Mouse (Mus musculus): ENCODE measurements at regions not wholly inside any gene's neighbourhood (a gene's known extent, or its start where the extent isn't known, plus 50 kb on each side); places are given as distances from the start of the nearest gene placed in this dataset.
A peak's percentile ranks its signal among the peaks of the same experiment; 100 is the strongest.

DNA sequence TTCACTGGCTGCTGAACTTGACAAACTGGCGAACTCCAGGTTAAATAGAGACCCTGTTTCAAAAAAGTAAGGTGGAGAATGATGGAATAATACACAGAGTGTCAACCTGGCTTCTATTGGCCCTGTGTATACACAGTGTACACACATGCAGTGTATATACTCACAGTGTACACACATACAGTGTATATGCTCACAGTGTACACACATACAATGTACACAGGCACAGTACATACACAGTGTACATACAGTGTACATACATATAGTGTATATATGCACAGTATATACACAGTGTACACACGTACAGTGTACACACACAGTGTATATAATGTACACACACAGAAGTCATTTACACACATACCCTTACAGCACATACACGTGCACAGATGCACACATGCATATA is 52.4 kb upstream of the Aldh1b1 start:
- no peak overlapping the region for H3K4me3 ChIP-seq (ENCODE audit: low read depth, low read length)
- no peak overlapping the region for H3K27ac ChIP-seq (ENCODE audit: low read depth, low read length)
- 92% methylated on average over 3 of the region's 3 CpGs for WGBS
- no peak overlapping the region for H3K4me2 ChIP-seq (ENCODE audit: low read length)
- no peaks in the 10 kb centered on the region for H3K27me3 ChIP-seq (replicated peaks; ENCODE audit: control insufficient read depth, insufficient read depth, low read length)
- H3K4me1 ChIP-seq (ENCODE audit: control insufficient read depth, insufficient read depth, low read length): no peaks in the 10 kb centered on the region
- H3K9ac ChIP-seq (ENCODE audit: low read length): no peak overlapping the region
- no peaks in the 10 kb centered on the region for H3K36me3 ChIP-seq (ENCODE audit: control insufficient read depth, insufficient read depth, low read length)
- ATAC-seq (no peak), DNase-seq (ENCODE audit: low spot score) (no peak)
- no peaks in the 10 kb centered on the region for H3K9me3 ChIP-seq (replicated peaks; ENCODE audit: control insufficient read depth, low read length)

GRCm38 (mm10) chr4:45745746-45746145 is 53.1 kb upstream of the Aldh1b1 start:
- ATAC-seq (no peak), DNase-seq (ENCODE audit: low spot score) (no peak)
- WGBS: 69% methylated on average over 9 of the region's 9 CpGs
- Histone ChIP-seq H3K27ac (ENCODE audit: low read depth, low read length) (no peak overlapping the region), H3K36me3 (ENCODE audit: control insufficient read depth, insufficient read depth, low read length) (no peaks in the 10 kb centered on the region), H3K4me1 (ENCODE audit: control insufficient read depth, insufficient read depth, low read length) (no peaks in the 10 kb centered on the region), H3K27me3 (replicated peaks; ENCODE audit: control insufficient read depth, insufficient read depth, low read length) (no peaks in the 10 kb centered on the region), H3K9ac (ENCODE audit: low read length) (no peak overlapping the region), H3K4me2 (ENCODE audit: low read length) (no peak overlapping the region), H3K4me3 (ENCODE audit: low read depth, low read length) (no peak overlapping the region), H3K9me3 (replicated peaks; ENCODE audit: control insufficient read depth, low read length) (no peaks in the 10 kb centered on the region)

GRCm38 (mm10) chr4:45744849-45745407 is 53.9 kb upstream of the Aldh1b1 start:
- H3K4me2 ChIP-seq (ENCODE audit: low read length): no peak overlapping the region
- H3K27ac ChIP-seq (ENCODE audit: low read depth, low read length): no peak overlapping the region
- no peak for DNase-seq (ENCODE audit: low spot score)
- WGBS: 95% methylated on average over 4 of the region's 4 CpGs
- no peaks in the 10 kb centered on the region for H3K36me3 ChIP-seq (ENCODE audit: control insufficient read depth, insufficient read depth, low read length)
- no peak for ATAC-seq
- H3K4me1 ChIP-seq (ENCODE audit: control insufficient read depth, insufficient read depth, low read length): peaks cover under 1% of the 10 kb centered on the region; the same call in 1 of the 2 replicates
- no peak overlapping the region for H3K9ac ChIP-seq (ENCODE audit: low read length)
- H3K27me3 ChIP-seq (replicated peaks; ENCODE audit: control insufficient read depth, insufficient read depth, low read length): no peaks in the 10 kb centered on the region
- no peak overlapping the region for H3K4me3 ChIP-seq (ENCODE audit: low read depth, low read length)
- no peaks in the 10 kb centered on the region for H3K9me3 ChIP-seq (replicated peaks; ENCODE audit: control insufficient read depth, low read length)

DNA sequence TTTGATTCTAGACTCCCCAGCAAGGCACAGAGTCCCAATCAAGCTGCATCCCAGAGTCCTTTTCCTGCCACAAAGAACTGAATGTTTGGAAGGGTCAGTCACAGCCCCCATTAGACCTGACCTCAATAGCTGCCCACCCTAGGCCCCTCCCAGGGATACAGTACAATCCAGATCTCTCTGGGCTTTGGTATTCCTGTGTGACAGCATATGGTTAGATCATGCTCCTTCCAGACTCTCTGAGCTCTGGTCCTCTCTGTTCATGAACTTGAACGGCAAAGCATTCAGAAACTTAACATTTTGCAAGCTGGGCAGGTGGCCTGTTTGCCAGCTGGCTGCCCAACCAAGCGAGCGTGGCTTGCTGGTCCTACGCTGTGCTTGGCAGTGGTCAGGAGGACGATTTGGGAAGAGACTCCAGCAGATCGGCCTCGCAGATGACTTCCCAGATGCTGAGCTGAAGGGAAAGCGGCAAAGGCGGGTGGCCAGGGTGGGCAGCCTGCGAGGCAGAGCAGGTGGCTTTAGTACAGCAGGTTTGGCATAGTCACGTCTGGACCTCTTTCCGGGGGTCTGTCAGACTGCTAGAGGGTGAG is 58.0 kb upstream of the Aldh1b1 start:
- no peak overlapping the region for H3K4me2 ChIP-seq (ENCODE audit: low read length)
- H3K4me1 ChIP-seq (ENCODE audit: control insufficient read depth, insufficient read depth, low read length): peaks cover 20% of the 10 kb centered on the region; the same call in 1 of the 2 replicates
- H3K36me3 ChIP-seq (ENCODE audit: control insufficient read depth, insufficient read depth, low read length): no peaks in the 10 kb centered on the region
- no peak overlapping the region for H3K9ac ChIP-seq (ENCODE audit: low read length)
- no peak for DNase-seq (ENCODE audit: low spot score)
- no peaks in the 10 kb centered on the region for H3K27me3 ChIP-seq (replicated peaks; ENCODE audit: control insufficient read depth, insufficient read depth, low read length)
- H3K9me3 ChIP-seq (replicated peaks; ENCODE audit: control insufficient read depth, low read length): no peaks in the 10 kb centered on the region
- 73% methylated on average over 12 of the region's 12 CpGs for WGBS
- H3K27ac ChIP-seq (ENCODE audit: low read depth, low read length): no peak overlapping the region
- no peak for ATAC-seq
- no peak overlapping the region for H3K4me3 ChIP-seq (ENCODE audit: low read depth, low read length)

GRCm38 (mm10) chr4:45740319-45740718 is 58.5 kb upstream of the Aldh1b1 start:
- Histone ChIP-seq H3K27me3 (replicated peaks; ENCODE audit: control insufficient read depth, insufficient read depth, low read length) (no peaks in the 10 kb centered on the region), H3K27ac (ENCODE audit: low read depth, low read length) (no peak overlapping the region), H3K4me2 (ENCODE audit: low read length) (no peak overlapping the region), H3K4me1 (ENCODE audit: control insufficient read depth, insufficient read depth, low read length) (peaks cover 20% of the 10 kb centered on the region; the same call in 1 of the 2 replicates), H3K9me3 (replicated peaks; ENCODE audit: control insufficient read depth, low read length) (no peaks in the 10 kb centered on the region), H3K4me3 (ENCODE audit: low read depth, low read length) (no peak overlapping the region), H3K36me3 (ENCODE audit: control insufficient read depth, insufficient read depth, low read length) (no peaks in the 10 kb centered on the region), H3K9ac (ENCODE audit: low read length) (no peak overlapping the region)
- DNase-seq (ENCODE audit: low spot score) (no peak), ATAC-seq (no peak)
- WGBS: 82% methylated on average over 5 of the region's 5 CpGs

- 71% methylated on average over 3 of the region's 3 CpGs for WGBS
These were observed 59.1 kb upstream of the Aldh1b1 start for GRCm38 (mm10) chr4:45739696-45740095.

DNA sequence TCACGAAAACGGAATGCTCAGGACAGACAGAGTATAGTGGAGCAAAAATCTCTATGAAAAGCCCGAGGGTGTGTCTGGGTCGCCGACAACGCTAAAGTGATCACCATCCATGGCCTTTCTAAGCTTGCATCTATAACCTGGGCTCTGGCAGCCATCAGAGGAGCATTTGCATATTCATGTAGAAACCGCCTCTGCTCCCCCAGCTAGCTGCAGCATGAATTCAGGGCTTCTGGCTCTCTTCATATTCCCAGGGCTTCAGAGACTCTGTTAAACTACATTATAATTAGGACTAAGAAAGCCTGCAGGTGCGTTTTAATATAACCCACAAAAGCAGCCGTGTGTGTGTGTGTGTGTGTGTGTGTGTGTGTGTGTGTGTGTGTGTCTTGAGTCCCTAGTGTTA is 59.7 kb upstream of the Aldh1b1 start:
- no peak for DNase-seq (ENCODE audit: low spot score)

More at GRCm38 (mm10) chr4:45739696-45740095, 59.1 kb upstream of the Aldh1b1 start:
- no peak overlapping the region for H3K4me2 ChIP-seq (ENCODE audit: low read length)
- no peak overlapping the region for H3K27ac ChIP-seq (ENCODE audit: low read depth, low read length)
- no peak for ATAC-seq
- H3K36me3 ChIP-seq (ENCODE audit: control insufficient read depth, insufficient read depth, low read length): no peaks in the 10 kb centered on the region
- DNase-seq (ENCODE audit: low spot score): no peak
- H3K27me3 ChIP-seq (replicated peaks; ENCODE audit: control insufficient read depth, insufficient read depth, low read length): no peaks in the 10 kb centered on the region
- no peaks in the 10 kb centered on the region for H3K9me3 ChIP-seq (replicated peaks; ENCODE audit: control insufficient read depth, low read length)
- peaks cover 20% of the 10 kb centered on the region; the same call in 1 of the 2 replicates for H3K4me1 ChIP-seq (ENCODE audit: control insufficient read depth, insufficient read depth, low read length)
- no peak overlapping the region for H3K4me3 ChIP-seq (ENCODE audit: low read depth, low read length)
- H3K9ac ChIP-seq (ENCODE audit: low read length): no peak overlapping the region

GRCm38 (mm10) chr4:45738746-45739145 is 60.1 kb upstream of the Aldh1b1 start:
- ATAC-seq (peak; percentile 40; the same call in 1 of the 2 replicates), DNase-seq (ENCODE audit: low spot score) (peak; percentile 39)
- Histone ChIP-seq H3K4me3 (ENCODE audit: low read depth, low read length) (no peak overlapping the region), H3K9ac (ENCODE audit: low read length) (no peak overlapping the region), H3K36me3 (ENCODE audit: control insufficient read depth, insufficient read depth, low read length) (no peaks in the 10 kb centered on the region), H3K9me3 (replicated peaks; ENCODE audit: control insufficient read depth, low read length) (no peaks in the 10 kb centered on the region), H3K27ac (ENCODE audit: low read depth, low read length) (peak overlapping the region; percentile 41; the same call in 1 of the 2 replicates), H3K4me1 (ENCODE audit: control insufficient read depth, insufficient read depth, low read length) (peaks cover 20% of the 10 kb centered on the region; the same call in 1 of the 2 replicates), H3K4me2 (ENCODE audit: low read length) (no peak overlapping the region), H3K27me3 (replicated peaks; ENCODE audit: control insufficient read depth, insufficient read depth, low read length) (no peaks in the 10 kb centered on the region)
- WGBS: 39% methylated on average over 11 of the region's 11 CpGs

More for the DNA sequence above, 59.7 kb upstream of the Aldh1b1 start:
- 52% methylated on average over 9 of the region's 9 CpGs for WGBS
- ATAC-seq: no peak
- H3K4me2 ChIP-seq (ENCODE audit: low read length): no peak overlapping the region
- peak overlapping the region; percentile 41; the same call in 1 of the 2 replicates for H3K27ac ChIP-seq (ENCODE audit: low read depth, low read length)
- no peak overlapping the region for H3K4me3 ChIP-seq (ENCODE audit: low read depth, low read length)
- no peaks in the 10 kb centered on the region for H3K36me3 ChIP-seq (ENCODE audit: control insufficient read depth, insufficient read depth, low read length)
- no peaks in the 10 kb centered on the region for H3K9me3 ChIP-seq (replicated peaks; ENCODE audit: control insufficient read depth, low read length)
- no peak overlapping the region for H3K9ac ChIP-seq (ENCODE audit: low read length)
- peaks cover 20% of the 10 kb centered on the region; the same call in 1 of the 2 replicates for H3K4me1 ChIP-seq (ENCODE audit: control insufficient read depth, insufficient read depth, low read length)
- no peaks in the 10 kb centered on the region for H3K27me3 ChIP-seq (replicated peaks; ENCODE audit: control insufficient read depth, insufficient read depth, low read length)

DNA sequence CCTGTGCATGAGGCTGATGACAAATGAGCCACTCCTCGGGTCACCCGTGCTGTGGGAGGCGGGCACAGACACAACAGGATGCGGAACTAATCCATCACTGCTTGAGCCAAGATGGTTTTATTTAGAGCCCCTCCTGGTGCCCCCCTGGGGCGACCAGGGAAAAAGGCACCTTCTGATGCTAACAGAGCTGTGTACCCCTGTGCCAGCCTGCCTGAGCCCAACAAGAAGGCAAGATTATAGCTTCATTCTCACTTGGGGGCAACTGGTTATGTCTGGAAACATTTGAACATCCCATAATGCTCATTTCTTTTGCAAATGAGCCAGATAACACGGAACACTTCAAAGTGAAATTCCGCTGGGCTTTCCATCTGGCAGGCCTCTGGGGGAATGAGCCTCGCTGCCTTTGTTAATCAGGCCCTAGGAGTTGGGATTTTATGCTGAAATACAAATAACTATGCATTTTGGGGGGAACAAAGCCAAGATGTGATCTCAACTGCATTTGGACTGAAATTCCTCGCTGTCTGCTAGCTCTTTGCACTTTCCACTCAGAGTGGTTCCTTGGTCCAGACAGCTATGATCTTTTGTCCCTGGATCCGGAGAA is 62.5 kb upstream of the Aldh1b1 start:
- DNase-seq (ENCODE audit: low spot score): peak; percentile 85
- ATAC-seq: peak; percentile 58; the same call in 1 of the 2 replicates

More for the DNA sequence above, 62.5 kb upstream of the Aldh1b1 start:
- WGBS: 23% methylated on average over 10 of the region's 10 CpGs
- Histone ChIP-seq H3K36me3 (ENCODE audit: control insufficient read depth, insufficient read depth, low read length) (no peaks in the 10 kb centered on the region), H3K27ac (ENCODE audit: low read depth, low read length) (peak overlapping the region; percentile 59), H3K4me1 (ENCODE audit: control insufficient read depth, insufficient read depth, low read length) (peaks cover 21% of the 10 kb centered on the region; the same call in 1 of the 2 replicates), H3K9ac (ENCODE audit: low read length) (no peak overlapping the region), H3K4me3 (ENCODE audit: low read depth, low read length) (no peak overlapping the region), H3K27me3 (replicated peaks; ENCODE audit: control insufficient read depth, insufficient read depth, low read length) (no peaks in the 10 kb centered on the region), H3K4me2 (ENCODE audit: low read length) (no peak overlapping the region), H3K9me3 (replicated peaks; ENCODE audit: control insufficient read depth, low read length) (no peaks in the 10 kb centered on the region)
